Mouse (Mus musculus): ENCODE results near the gene Casp6.

The Casp6 gene

GRCm38 (mm10) chr3:129901271-129901809, at the start of gene Casp6:
Gene Casp6 (plus strand): TSS chr3:129901425.
- in situ Hi-C loops (cut with MboI, MseI), result no loop called here

DNA sequence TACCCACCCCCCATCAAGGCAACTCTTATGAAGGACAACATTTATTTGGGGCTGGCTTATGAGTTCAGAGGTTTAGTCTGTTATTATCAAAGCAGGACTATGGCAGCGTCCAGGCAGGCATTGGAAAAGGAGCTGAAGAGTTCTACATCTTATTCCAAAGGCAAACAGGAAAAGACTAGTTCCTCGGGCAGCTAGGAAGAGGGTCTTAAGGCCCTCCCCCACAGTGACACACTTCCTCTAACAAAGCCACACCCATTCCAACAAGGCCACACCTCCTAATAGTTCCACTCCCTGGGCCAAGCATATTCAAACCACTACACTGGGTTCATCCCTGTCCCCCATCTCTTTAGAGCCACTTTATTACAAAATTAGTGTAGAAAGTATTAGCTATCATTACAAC, 38.6 kb upstream of the Casp6 start:
- in situ Hi-C loops (cut with MboI, MseI), result no loop called here

DNA sequence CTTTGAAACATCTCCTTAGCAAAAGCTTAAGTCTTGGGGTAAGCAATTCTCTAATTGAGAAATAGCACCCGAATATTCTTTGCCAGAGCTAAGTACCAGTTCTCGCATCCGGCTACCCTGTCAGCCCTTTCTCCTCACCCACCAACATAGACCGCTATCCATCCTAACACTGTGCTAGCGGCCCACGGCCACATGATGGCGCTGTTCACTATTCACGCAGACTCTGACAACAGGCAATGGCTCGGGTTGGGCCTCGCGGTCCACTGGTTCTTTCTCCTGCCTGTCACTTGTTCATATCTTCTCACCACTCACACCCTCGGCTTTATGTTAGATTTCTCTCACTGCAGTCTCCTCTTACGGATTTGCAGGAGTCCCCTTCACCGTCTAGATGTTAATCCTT, 37.5 kb upstream of the Casp6 start:
- in situ Hi-C loops (cut with MboI, MseI), result no loop called here

DNA sequence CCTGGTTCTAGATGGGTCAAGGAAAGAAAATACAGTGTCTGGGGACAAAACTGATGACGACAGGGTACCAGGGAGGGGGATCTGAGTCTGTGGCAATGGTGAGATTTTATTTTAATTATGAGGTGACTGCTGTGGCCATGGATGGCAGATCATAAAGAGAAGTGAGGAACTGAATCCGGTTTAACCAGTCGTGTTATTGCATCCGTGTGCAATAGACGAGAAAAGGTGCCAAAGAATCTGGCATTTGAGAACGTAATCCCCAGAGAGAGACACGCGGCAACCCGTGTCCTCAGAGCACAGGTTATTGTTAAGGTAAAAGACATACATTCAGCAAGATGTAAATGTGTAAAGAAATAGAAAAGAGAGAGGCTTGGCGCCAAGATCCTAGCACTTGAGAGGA, 23.9 kb upstream of the Casp6 start:
- in situ Hi-C loops (cut with MboI, MseI), result no loop called here

DNA sequence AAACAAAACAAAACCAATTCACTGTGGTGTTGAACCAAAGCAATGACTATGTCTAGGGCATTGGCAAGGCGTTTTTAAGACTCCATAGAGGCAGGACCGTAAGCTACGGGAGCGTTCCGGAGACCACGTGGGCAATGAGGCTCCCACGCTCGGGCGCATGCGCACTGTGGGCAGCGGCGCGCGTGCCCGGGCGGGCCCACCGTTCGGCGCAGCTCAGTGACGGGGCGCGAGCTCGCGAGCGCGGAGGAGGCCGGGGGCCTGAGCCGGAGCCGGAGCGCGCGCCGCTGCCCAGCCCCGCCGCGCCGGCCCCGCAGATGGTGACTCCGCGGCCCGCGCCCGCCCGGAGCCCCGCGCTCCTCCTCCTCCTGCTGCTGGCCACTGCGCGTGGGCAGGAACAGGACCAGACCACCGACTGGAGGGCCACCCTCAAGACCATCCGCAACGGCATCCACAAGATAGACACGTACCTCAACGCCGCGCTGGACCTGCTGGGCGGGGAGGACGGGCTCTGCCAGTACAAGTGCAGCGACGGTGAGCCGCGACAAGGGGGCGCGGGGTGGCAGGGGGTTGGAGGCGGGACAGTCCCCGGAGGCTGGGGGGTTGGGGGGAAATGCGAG, 22.7 kb upstream of the Casp6 start, which contains the start of gene Pla2g12a:
Pla2g12a (plus strand) TSS at position 202 of the 617 bp plus-strand sequence.
- in situ Hi-C loops (cut with MboI, MseI), result no loop called here

DNA sequence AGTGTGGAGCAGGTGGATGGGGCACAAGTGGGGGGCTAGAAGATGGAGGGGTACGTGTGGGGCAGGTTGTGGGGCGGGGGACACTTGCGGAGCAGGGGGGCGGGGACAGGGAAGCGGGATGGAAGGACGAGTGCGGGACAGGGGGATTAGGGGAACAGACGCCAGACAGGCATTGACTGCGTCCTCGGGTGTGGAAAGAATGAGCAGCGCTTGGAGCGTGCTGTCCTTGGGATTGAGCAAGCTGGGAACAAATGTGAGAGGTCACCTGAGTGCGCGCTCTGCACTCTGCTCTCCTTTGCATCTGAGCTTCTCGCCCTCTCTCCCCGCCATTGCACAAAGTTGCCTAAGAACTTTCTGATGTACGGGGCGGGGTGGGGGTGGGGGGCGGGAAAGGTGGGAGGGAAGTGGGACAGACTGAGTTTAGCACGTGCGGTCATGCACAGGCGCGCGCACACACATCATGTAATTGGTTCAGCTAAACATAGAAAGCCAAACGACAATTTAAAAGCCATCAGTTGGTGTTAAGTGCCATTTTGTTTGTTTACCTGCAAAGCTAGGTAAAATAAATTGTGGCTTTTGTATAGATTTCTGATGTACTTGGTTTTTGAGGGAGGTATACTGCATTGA, 22.0 kb upstream of the Casp6 start:
- in situ Hi-C loops (cut with MboI, MseI), result no loop called here

- in situ Hi-C loops (cut with MboI, MseI), result no loop called here
Observed at GRCm38 (mm10) chr3:129879913-129880312, 21.3 kb upstream of the Casp6 start.

- in situ Hi-C loops (cut with MboI, MseI), result no loop called here
Observed at GRCm38 (mm10) chr3:129880925-129881593, 20.2 kb upstream of the Casp6 start.

DNA sequence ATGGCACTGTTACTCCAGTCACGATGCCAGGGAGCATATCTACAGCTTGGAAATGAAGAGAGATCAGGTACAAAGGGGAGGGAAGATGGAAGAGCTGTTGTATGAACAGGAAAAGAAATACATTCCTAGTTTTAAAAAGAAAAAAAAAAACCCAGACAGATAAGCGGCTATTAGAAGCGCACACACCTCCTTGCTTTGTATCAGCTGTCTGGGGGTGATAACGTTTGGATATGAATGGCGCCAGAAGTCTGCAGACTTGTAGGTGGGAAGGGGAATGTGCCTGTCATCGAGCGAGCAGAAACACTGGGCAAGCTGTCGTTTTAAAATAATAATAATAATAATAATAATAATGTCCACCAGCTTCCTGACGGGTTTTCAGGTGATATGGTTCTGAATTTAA, 15.6 kb upstream of the Casp6 start:
- in situ Hi-C loops (cut with MboI, MseI), result no loop called here

- in situ Hi-C loops (cut with MboI, MseI), result no loop called here
Observed at GRCm38 (mm10) chr3:129886430-129886829, 14.8 kb upstream of the Casp6 start.

DNA sequence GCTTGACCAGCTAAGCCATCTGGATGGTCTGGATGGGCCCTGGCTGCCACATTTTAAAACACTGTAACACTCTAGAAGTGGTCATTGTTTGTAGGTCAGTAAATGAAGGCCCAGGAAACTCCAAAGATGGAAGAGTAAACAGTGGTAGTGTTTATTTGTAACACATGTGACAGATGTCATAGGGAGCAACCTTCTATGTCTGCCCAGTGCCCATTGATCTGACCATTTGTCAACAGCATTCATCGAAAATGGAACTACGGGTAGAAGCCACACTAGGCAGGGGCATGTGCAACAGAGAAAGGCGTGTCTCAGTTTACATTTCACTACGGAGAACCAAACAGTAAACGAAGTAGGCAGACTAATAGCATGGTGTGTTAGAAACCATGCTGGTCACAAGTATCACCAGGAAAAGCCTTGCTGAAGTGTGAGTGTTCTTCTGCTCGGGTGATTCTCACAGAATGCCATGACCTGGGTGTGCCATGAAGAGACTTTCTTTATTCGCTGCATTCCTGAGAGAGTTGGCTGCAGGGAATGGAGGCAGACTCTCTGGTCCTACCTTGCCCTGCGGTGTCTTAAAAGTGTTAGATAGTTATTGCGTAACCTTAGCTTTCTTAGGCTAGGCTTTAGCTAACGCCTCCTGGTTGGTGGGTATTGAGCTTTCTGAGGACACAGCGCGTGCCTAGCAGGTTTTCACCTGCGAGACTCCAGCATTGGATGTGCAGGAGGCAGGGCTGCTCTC, 13.3 kb upstream of the Casp6 start:
- in situ Hi-C loops (cut with MboI, MseI), result no loop called here

DNA sequence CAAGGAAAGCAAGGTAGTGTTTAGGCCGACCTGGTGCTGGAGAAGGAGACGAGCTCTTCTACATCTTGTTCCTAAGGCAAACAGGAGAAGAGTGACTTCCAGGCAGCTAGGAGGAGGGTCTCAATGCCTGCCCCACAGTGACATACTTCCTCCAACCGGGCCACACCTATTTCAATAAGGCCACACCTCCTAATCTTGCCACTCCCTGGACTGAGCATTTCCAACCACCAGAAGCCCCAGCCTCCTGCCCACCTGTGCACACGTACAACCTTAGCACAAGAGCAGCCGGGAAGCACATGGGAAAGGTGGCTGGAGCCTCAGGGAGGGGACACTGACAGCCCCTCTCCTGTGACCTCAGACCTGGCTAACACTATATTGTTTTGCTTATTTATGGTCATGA, 9.2 kb upstream of the Casp6 start:
- in situ Hi-C loops (cut with MboI, MseI), result no loop called here

DNA sequence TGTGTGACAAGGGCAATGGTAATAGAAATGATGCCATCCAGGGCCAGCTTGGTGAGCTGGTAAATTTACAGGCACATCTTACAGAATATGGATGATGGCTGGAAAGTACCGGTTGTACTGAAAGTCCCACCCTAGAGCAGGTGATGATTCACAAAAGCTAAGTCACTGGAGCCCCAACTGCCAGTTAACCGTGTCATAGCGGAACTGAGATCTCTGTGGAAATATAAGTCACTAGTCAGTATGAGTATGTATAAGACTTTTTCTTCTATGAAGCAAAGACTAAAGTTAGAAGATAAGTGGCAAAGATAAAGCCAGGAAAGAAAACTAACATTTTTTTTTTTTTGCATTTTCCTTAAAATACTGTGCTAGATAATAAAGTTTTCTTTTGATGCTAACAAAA, 8.1 kb upstream of the Casp6 start:
- in situ Hi-C loops (cut with MboI, MseI), result no loop called here

GRCm38 (mm10) chr3:129896591-129896990, 4.6 kb upstream of the Casp6 start:
- in situ Hi-C loops (cut with MboI, MseI), result no loop called here

DNA sequence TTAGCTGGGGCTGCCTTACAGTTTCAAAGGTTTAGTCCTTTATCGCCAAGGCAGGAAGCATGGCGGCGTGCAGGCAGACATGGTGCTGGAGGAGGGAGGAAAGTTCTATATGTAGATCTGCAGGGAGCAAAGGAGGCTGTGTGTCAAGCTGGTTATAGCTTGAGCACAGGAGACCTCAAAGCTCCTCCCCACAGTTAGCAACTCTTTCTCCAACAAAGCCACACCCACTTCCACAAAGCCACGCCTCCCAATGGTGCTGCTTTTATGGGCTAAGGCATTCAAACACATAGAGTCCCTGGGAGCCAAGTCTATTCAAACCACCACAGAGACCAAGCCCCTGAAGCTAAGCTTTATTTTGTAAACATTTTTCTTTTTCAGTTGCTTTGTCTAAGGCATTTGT, 2.3 kb upstream of the Casp6 start:
- in situ Hi-C loops (cut with MboI, MseI), result no loop called here

GRCm38 (mm10) chr3:129903369-129903768, 2.1 kb downstream of the Casp6 start:
- in situ Hi-C loops (cut with MboI, MseI), result no loop called here

- in situ Hi-C loops (cut with MboI, MseI), result no loop called here
Observed at GRCm38 (mm10) chr3:129903866-129904265, 2.6 kb downstream of the Casp6 start.

- in situ Hi-C loops (cut with MboI, MseI), result loop anchor here (5.0 kb wide), 1 partner anchor 168 kb away; no protein-coding TSS in a partner anchor
Observed at GRCm38 (mm10) chr3:129904381-129905132, 3.3 kb downstream of the Casp6 start.

- in situ Hi-C loops (cut with MboI, MseI), result loop anchor here (10.0 kb wide), 1 partner anchor 783 kb away; no protein-coding TSS in a partner anchor
Observed at GRCm38 (mm10) chr3:129912025-129912424, 10.8 kb downstream of the Casp6 start.

- in situ Hi-C loops (cut with MboI, MseI), result loop anchor here (10.0 kb wide), 1 partner anchor 782 kb away; no protein-coding TSS in a partner anchor
Observed at GRCm38 (mm10) chr3:129913241-129913640, 12.0 kb downstream of the Casp6 start.

DNA sequence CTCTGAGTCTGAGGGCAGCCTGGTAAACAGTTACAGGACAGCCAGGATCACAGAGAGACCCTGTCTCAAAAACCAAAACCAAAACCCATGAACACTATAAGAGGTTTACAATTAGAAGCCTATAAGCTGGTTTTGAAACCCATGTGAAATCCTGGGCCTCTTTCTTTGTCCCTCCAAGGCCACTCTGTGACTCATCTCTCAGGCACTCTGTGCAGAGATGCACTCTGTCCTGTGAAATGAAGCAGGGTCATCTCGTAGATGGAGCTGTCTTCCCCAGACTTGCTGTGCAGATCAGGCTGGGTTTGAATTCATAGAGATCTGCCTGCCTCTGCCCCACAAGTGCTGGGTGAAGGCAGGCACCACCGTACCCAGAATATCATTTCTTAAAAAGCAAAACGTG, 16.2 kb downstream of the Casp6 start:
- in situ Hi-C loops (cut with MboI, MseI), result loop anchor here (10.0 kb wide), 1 partner anchor 777 kb away; no protein-coding TSS in a partner anchor

All from T-helper 1 cell (primary cell).